Mouse (Mus musculus) bone marrow macrophage, adult 2 months (primary cell): ENCODE measurements around the gene Hnrnpr. TPM values are rescaled to one million over a fixed set of nuclear protein-coding genes. Genes with fewer than 3 reads are reported as not detected.

Experiments
- H3K27ac ChIP-seq: 2 replicates; pipeline ENCODE4 v1.5.1; 2012; ENCODE audit warnings: low read depth, low read length; ENCODE audit not compliant: insufficient read depth
- H3K4me1 ChIP-seq: 2 replicates; pipeline ENCODE4 v1.6.1; 2012; ENCODE audit warnings: low read length; ENCODE audit not compliant: control insufficient read depth, insufficient read depth
- H3K4me3 ChIP-seq: 2 replicates; pipeline ENCODE4 v1.5.1; 2012; ENCODE audit warnings: mild to moderate bottlenecking, low read length, moderate library complexity; ENCODE audit not compliant: insufficient read depth
- CTCF ChIP-seq: IDR thresholded peaks from 2 replicates; pipeline ENCODE4 v1.5.1; 2012; ENCODE audit warnings: low read depth, mild to moderate bottlenecking, low read length, moderate library complexity
- POLR2A ChIP-seq: IDR thresholded peaks from 2 replicates; pipeline ENCODE4 v1.6.1; 2012; ENCODE audit warnings: mild to moderate bottlenecking, low read depth, low read length, borderline replicate concordance
- polyA plus RNA-seq: library from polyadenylated mRNA; stranded (reverse); fragments of >200 nt; gene quantifications from 2 replicates; pipeline ENCODE4 v1.2.4, GENCODE M21; 2012; ENCODE audit not compliant: missing spikeins, insufficient read depth, insufficient read length

The Hnrnpr gene
- polyA plus RNA-seq, 1 experiment: 57.9 TPM

- Histone ChIP-seq H3K4me1 (peaks cover 16% of the 10 kb centered on the region), H3K27ac (peak within 1 kb of the TSS; percentile 75), H3K4me3 (peak within 1 kb of the TSS; percentile 77)
- TF ChIP-seq POLR2A: no peak
- no peak for TF ChIP-seq CTCF
These were observed 26.3 kb upstream of the Hnrnpr start, which contains the start of gene Zfp46 for GRCm38 (mm10) chr4:136284455-136284854. TSS of gene Zfp46 (plus strand) at chr4:136284683.

GRCm38 (mm10) chr4:136284891-136285290 lies 25.9 kb upstream of the Hnrnpr start:
- Histone ChIP-seq H3K4me1 (peaks cover 16% of the 10 kb centered on the region), H3K4me3 (peak overlapping the region; percentile 77), H3K27ac (peak overlapping the region; percentile 75)
- TF ChIP-seq POLR2A (no peak), CTCF (no peak)

GRCm38 (mm10) chr4:136285348-136285810 lies 25.4 kb upstream of the Hnrnpr start:
- no peak for TF ChIP-seq CTCF
- no peak for TF ChIP-seq POLR2A
- Histone ChIP-seq H3K27ac (peak overlapping the region; percentile 75), H3K4me1 (peaks cover 16% of the 10 kb centered on the region), H3K4me3 (peak overlapping the region; percentile 77)

- Histone ChIP-seq H3K27ac (peak overlapping the region; percentile 73), H3K4me1 (peaks cover 16% of the 10 kb centered on the region), H3K4me3 (peak overlapping the region; percentile 77)
- TF ChIP-seq CTCF: no peak
These were observed 24.9 kb upstream of the Hnrnpr start for GRCm38 (mm10) chr4:136285811-136286371.

- H3K27ac ChIP-seq: no peak overlapping the region
- no peak overlapping the region for H3K4me3 ChIP-seq
- 0 out of 2 replicates have a peak, but pooled peaks cover 2% of the 10 kb centered on the region for H3K4me1 ChIP-seq
- TF ChIP-seq POLR2A: no peak
- no peak for TF ChIP-seq CTCF
These were observed 20.6 kb upstream of the Hnrnpr start for GRCm38 (mm10) chr4:136289918-136290780.

GRCm38 (mm10) chr4:136290781-136291595 lies 19.8 kb upstream of the Hnrnpr start:
- Histone ChIP-seq H3K4me3 (no peak overlapping the region), H3K4me1 (0 out of 2 replicates have a peak, but pooled peaks cover 2% of the 10 kb centered on the region), H3K27ac (no peak overlapping the region)
- TF ChIP-seq POLR2A: no peak
- no peak for TF ChIP-seq CTCF

GRCm38 (mm10) chr4:136291692-136292091 lies 19.1 kb upstream of the Hnrnpr start:
- no peak for TF ChIP-seq POLR2A
- TF ChIP-seq CTCF: no peak
- Histone ChIP-seq H3K4me1 (0 out of 2 replicates have a peak, but pooled peaks cover under 1% of the 10 kb centered on the region), H3K27ac (no peak overlapping the region), H3K4me3 (no peak overlapping the region)

GRCm38 (mm10) chr4:136295941-136296340 lies 14.8 kb upstream of the Hnrnpr start:
- H3K4me3 ChIP-seq: no peak overlapping the region
- no peaks in the 10 kb centered on the region for H3K4me1 ChIP-seq
- TF ChIP-seq POLR2A (no peak), CTCF (no peak)
- H3K27ac ChIP-seq: no peak overlapping the region

GRCm38 (mm10) chr4:136302462-136302861 lies 8.3 kb upstream of the Hnrnpr start:
- no peak for TF ChIP-seq POLR2A
- no peak for TF ChIP-seq CTCF
- Histone ChIP-seq H3K27ac (no peak overlapping the region), H3K4me3 (no peak overlapping the region), H3K4me1 (no peaks in the 10 kb centered on the region)

- no peak for TF ChIP-seq POLR2A
- no peak for TF ChIP-seq CTCF
- H3K4me1 ChIP-seq: no peaks in the 10 kb centered on the region
- no peak overlapping the region for H3K27ac ChIP-seq
- H3K4me3 ChIP-seq: no peak overlapping the region
These were observed 6.6 kb upstream of the Hnrnpr start for GRCm38 (mm10) chr4:136304181-136304580.
